Mouse (Mus musculus) Patski (cell line): Measurements from ENCODE around the gene Pced1a. TPM values are rescaled to one million over a fixed set of nuclear protein-coding genes. Genes with fewer than 3 reads are reported as not detected.

ENCODE experiments used
- ATAC-seq: fragments of 100-300 bp; one replicate; pipeline ENCODE4 v1.8.0; 2021
- CTCF ChIA-PET: fragments of 350-600 bp; sonication (Branson Sonifier 250); formaldehyde crosslinking; loops from one replicate; lab custom pipeline; 2022; ENCODE audit warnings: inconsistent platforms; lab: Charles Lee
- POLR2A ChIA-PET: fragments of 350-600 bp; sonication (Branson Sonifier 250); formaldehyde crosslinking; loops from one replicate; lab custom pipeline; 2022; ENCODE audit warnings: antibody characterized with exemption, inconsistent platforms; lab: Charles Lee
- DNase-seq: peaks from one replicate; pipeline ENCODE4 v3.0.0-alpha.2; 2011; ENCODE audit warnings: low read depth, low spot score
- H3K27me3 ChIP-seq: fragments of 371-371 bp; one replicate; pipeline ENCODE4 v1.5.1; 2021
- CTCF ChIP-seq: fragments of 100-300 bp; IDR thresholded peaks from one replicate; pipeline ENCODE4 v1.5.1; 2021
- in situ Hi-C: fragments of 300-500 bp; cut with MboI; formaldehyde crosslinking; loops from 3 replicates; pipeline ENCODE4 v1.11.1; 2018; ENCODE audit warnings: low pct_unique_long_range_greater_than_20kb, mixed read lengths
- polyA plus RNA-seq: library from polyadenylated mRNA; unstranded; gene quantifications from one replicate; pipeline ENCODE4 v1.2.3, GENCODE M21; 2021

The Pced1a gene
- polyA plus RNA-seq, result 29.9 TPM

- TF ChIP-seq CTCF, result no peak
- ChIA-PET CTCF (interaction anchor here (0.7 to 2.9 kb wide), 6 partner anchors 9 to 67 kb away, joined by 3 to 16 read pairs (median 4); no protein-coding TSS in a partner anchor), POLR2A (interaction anchor here (0.5 to 1.5 kb wide), 2 partner anchors 9 to 12 kb away, joined by 3 to 4 read pairs; no protein-coding TSS in a partner anchor)
- no peaks in the 10 kb centered on the region for H3K27me3 ChIP-seq
- peak; percentile 39 for DNase-seq
- in situ Hi-C loops, result no loop called here
- ATAC-seq, result peak; percentile 90
These were observed at the start of gene Pced1a, which contains the start of gene Vps16 for GRCm38 (mm10) chr2:130424126-130424853. Pced1a (minus strand) TSS chr2:130424701. Vps16 (plus strand) TSS chr2:130424339.

DNA sequence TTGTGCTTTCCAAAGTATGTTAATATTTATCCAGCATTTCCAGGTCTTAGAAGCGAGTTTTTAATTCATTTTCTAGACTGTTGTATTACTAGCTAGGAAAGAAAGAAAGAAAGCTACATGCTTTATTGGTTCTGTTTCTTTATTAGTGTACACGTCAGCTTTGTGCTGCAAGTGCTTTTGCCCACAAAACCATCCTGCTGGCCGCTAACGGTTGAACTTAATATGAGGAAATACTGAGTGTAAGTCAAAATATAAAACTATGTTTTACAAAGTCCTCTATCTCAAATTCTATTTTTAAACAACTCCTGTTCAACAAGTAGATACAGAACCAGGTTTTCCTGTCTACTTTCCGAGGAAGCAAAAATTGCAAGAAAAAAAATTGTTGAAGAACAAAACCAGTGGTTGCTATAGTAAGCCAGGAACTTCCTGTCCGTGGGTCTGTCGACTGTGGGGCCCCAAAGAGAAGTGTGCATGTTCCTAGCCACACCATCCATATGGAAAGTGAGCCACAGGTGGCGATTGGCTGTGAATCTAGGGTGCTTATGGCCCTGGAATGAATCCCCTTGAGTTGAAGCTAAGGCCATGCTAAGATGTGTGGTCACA, 48.5 kb upstream of the Pced1a start:
- CTCF ChIA-PET, result no interaction called here
- ATAC-seq (no peak), DNase-seq (no peak)
- POLR2A ChIA-PET, result no interaction called here
- no peak for TF ChIP-seq CTCF
- in situ Hi-C loops, result no loop called here
- H3K27me3 ChIP-seq, result no peaks in the 10 kb centered on the region

DNA sequence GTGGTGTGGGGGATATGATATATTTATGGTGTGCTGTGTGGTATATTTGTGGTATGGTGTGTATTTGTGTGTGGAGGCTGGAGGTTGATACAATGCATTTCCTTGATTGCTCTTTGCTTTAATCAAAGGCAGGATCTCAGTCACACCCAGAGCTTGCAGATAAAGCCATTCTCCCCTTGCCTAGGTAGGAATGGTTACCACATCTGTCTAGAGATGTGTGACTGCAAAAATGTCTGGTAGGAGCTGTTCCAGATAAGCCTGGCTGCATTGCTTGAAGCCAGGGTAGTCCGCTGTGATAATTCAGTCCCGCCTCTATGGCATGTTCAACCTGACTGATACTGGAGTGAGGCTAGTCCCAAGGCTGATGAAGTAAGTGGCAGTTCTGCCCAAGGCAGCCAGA, 45.4 kb upstream of the Pced1a start:
- no peak for ATAC-seq
- no peak for DNase-seq
- TF ChIP-seq CTCF, result no peak
- H3K27me3 ChIP-seq, result no peaks in the 10 kb centered on the region
- ChIA-PET POLR2A (interaction anchor here (0.6 kb wide), 1 partner anchor 20 kb away, joined by 3 read pairs; no protein-coding TSS in a partner anchor), CTCF (interaction anchor here (1.2 to 2.9 kb wide), 2 partner anchors 9 to 10 kb away, joined by 3 to 8 read pairs; no protein-coding TSS in a partner anchor)
- in situ Hi-C loops, result no loop called here

DNA sequence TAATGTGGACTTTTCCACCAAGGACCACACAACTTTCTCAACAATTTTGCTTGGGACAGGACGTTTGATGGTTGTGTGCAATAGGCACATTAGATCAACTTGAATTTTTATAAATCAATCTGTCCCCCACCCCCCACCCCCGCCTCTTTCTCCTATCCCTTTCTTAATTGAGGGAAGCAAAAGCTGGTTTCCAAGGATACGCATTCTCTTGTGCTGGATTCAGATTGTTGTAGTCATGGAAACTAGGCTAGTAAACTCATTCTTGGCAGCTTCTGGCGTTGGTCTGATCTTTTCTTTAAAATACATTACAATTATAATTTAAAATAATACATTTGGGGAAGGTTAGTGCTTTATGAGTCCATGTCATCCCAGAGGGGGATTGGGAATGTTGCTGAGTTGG, 44.9 kb upstream of the Pced1a start:
- no peak for TF ChIP-seq CTCF
- DNase-seq, result no peak
- in situ Hi-C loops, result no loop called here
- POLR2A ChIA-PET, result interaction anchor here (0.6 kb wide), 1 partner anchor 21 kb away, joined by 3 read pairs; no protein-coding TSS in a partner anchor
- CTCF ChIA-PET, result interaction anchor here (0.9 to 2.9 kb wide), 6 partner anchors 9 to 63 kb away, joined by 3 to 8 read pairs (median 4); partner anchors contain the start of genes Pced1a and Vps16
- ATAC-seq, result no peak
- no peaks in the 10 kb centered on the region for H3K27me3 ChIP-seq

GRCm38 (mm10) chr2:130466438-130466837, 41.9 kb upstream of the Pced1a start:
- in situ Hi-C loops, result no loop called here
- DNase-seq (no peak), ATAC-seq (no peak)
- POLR2A ChIA-PET, result no interaction called here
- CTCF ChIA-PET, result no interaction called here
- TF ChIP-seq CTCF, result no peak
- H3K27me3 ChIP-seq, result no peaks in the 10 kb centered on the region

- ChIA-PET CTCF (interaction anchor here (1.3 kb wide), 1 partner anchor 8 kb away, joined by 3 read pairs; no protein-coding TSS in a partner anchor), POLR2A (no interaction called here)
- H3K27me3 ChIP-seq, result no peaks in the 10 kb centered on the region
- ATAC-seq (no peak), DNase-seq (no peak)
- TF ChIP-seq CTCF, result no peak
- in situ Hi-C loops, result no loop called here
These were observed 37.0 kb upstream of the Pced1a start for GRCm38 (mm10) chr2:130461287-130462071.

DNA sequence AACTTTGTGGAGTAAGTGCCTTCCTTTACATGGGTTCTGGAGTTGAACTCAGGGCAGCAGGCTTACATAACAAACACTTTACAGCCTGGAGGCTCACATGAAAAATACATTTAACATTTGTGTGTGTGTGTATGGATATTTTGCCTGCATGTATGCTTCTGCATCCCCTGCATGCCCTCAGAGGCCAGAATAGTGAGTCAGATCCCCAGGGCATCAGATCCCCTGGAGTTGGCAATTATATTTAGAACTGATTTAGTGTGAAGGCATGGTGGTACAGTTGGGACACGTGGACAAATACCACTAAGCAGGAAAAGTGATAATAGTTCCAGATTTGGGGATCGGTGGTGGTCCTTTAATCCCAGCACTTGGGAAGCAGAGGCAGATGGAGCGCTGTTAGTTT, 35.1 kb upstream of the Pced1a start:
- ChIA-PET POLR2A (interaction anchor here (1.5 kb wide), 1 partner anchor 8 kb away, joined by 5 read pairs; no protein-coding TSS in a partner anchor), CTCF (no interaction called here)
- H3K27me3 ChIP-seq, result no peaks in the 10 kb centered on the region
- TF ChIP-seq CTCF, result no peak
- DNase-seq (no peak), ATAC-seq (no peak)
- in situ Hi-C loops, result no loop called here

- no peaks in the 10 kb centered on the region for H3K27me3 ChIP-seq
- DNase-seq (no peak), ATAC-seq (no peak)
- in situ Hi-C loops, result no loop called here
- ChIA-PET POLR2A (no interaction called here), CTCF (interaction anchor here (1.1 kb wide), 1 partner anchor 10 kb away, joined by 3 read pairs; no protein-coding TSS in a partner anchor)
- TF ChIP-seq CTCF, result no peak
These were observed 33.4 kb upstream of the Pced1a start for GRCm38 (mm10) chr2:130457871-130458270.

GRCm38 (mm10) chr2:130454748-130455370, 30.4 kb upstream of the Pced1a start:
- TF ChIP-seq CTCF, result no peak
- no peak for DNase-seq
- POLR2A ChIA-PET, result no interaction called here

More at GRCm38 (mm10) chr2:130454748-130455370, 30.4 kb upstream of the Pced1a start:
- H3K27me3 ChIP-seq, result no peaks in the 10 kb centered on the region
- CTCF ChIA-PET, result interaction anchor here (1.4 kb wide), 1 partner anchor 14 kb away, joined by 3 read pairs; no protein-coding TSS in a partner anchor
- in situ Hi-C loops, result no loop called here
- no peak for ATAC-seq
